Mouse (Mus musculus) hindbrain, embryonic 11.5 days (tissue): ENCODE results near the gene Slc5a11. TPM values are rescaled to one million over a fixed set of nuclear protein-coding genes. Genes with fewer than 3 reads are reported as not detected.

ENCODE experiments used
- ATAC-seq: fragments of 200-750 bp; cut with Nextera tagmentation; 2 replicates; pipeline ENCODE4 v1.8.0; 2017; ENCODE audit warnings: mild to moderate bottlenecking, moderate TSS enrichment, moderate library complexity; ENCODE audit not compliant: low FRiP score
- DNase-seq: peaks from one replicate; pipeline ENCODE4 v3.0.0-alpha.2; 2015; ENCODE audit warnings: low spot score
- H3K27ac ChIP-seq: fragments of 300-500 bp; sonication (generic); 2 replicates; pipeline ENCODE4 v1.5.1; 2014; ENCODE audit warnings: mild to moderate bottlenecking, low read depth, low read length
- H3K27me3 ChIP-seq: fragments of 300-500 bp; sonication (generic); 2 replicates; pipeline ENCODE4 v1.6.1; 2014; ENCODE audit warnings: mild to moderate bottlenecking, low read length, moderate library complexity, mixed read lengths; ENCODE audit not compliant: control insufficient read depth, insufficient read depth
- H3K36me3 ChIP-seq: fragments of 300-500 bp; sonication (generic); 2 replicates; pipeline ENCODE4 v1.6.1; 2014; ENCODE audit warnings: mild to moderate bottlenecking, low read length, moderate library complexity, mixed read lengths; ENCODE audit not compliant: control insufficient read depth, insufficient read depth
- H3K4me1 ChIP-seq: fragments of 300-500 bp; sonication (generic); replicated peaks from 2 replicates; pipeline ENCODE4 v1.6.1; 2014; ENCODE audit warnings: low read length, mixed read lengths; ENCODE audit not compliant: control insufficient read depth, insufficient read depth
- H3K4me2 ChIP-seq: fragments of 300-500 bp; sonication (generic); replicated peaks from 2 replicates; pipeline ENCODE4 v1.6.1; 2014; ENCODE audit warnings: mild to moderate bottlenecking, low read depth, low read length
- H3K4me3 ChIP-seq: fragments of 300-500 bp; sonication (generic); 2 replicates; pipeline ENCODE4 v1.5.1; 2014; ENCODE audit warnings: low read depth, low read length
- H3K9ac ChIP-seq: fragments of 300-500 bp; sonication (generic); 2 replicates; pipeline ENCODE4 v1.6.1; 2014; ENCODE audit warnings: low read depth, low read length
- H3K9me3 ChIP-seq: fragments of 300-500 bp; sonication (generic); 2 replicates; pipeline ENCODE4 v1.6.1; 2016; ENCODE audit warnings: low read length; ENCODE audit not compliant: control insufficient read depth
- WGBS: fragments of 180-500 bp; shearing (Covaris S2); extraction: QIAGEN DNeasy Blood & Tissue Kit; methylation state at CpG from one replicate; pipeline ENCODE4 v1.1.7; 2014; 5-methylcytosine and 5-hydroxymethylcytosine counted together
- polyA plus RNA-seq: library from polyadenylated mRNA; unstranded; fragments of >200 nt; fragmentation: Nextera tagmentation; extraction: Ambion mirVana; gene quantifications from 2 replicates; pipeline ENCODE4 v1.2.1, GENCODE M21; 2014

The Slc5a11 gene
- polyA plus RNA-seq, 1 experiment from 2014 or later = 0.43 TPM

- no peak overlapping the region; the same call in 1 of the 2 replicates for H3K27ac ChIP-seq
- H3K36me3 ChIP-seq = no peaks in the 10 kb centered on the region
- 23% methylated on average over 6 of the region's 6 CpGs for WGBS
- DNase-seq = peak; percentile 36
- H3K9ac ChIP-seq = no peak overlapping the region
- no peak overlapping the region for H3K4me3 ChIP-seq
- H3K4me1 ChIP-seq = no peaks in the 10 kb centered on the region; the same call in none of the 2 replicates
- H3K27me3 ChIP-seq = no peaks in the 10 kb centered on the region
- 0 out of 2 replicates have a peak, but pooled peaks have one; percentile 30 for ATAC-seq
- no peak overlapping the region for H3K4me2 ChIP-seq
- H3K9me3 ChIP-seq = no peaks in the 10 kb centered on the region
These were observed 4.0 kb downstream of the Slc5a11 start for GRCm38 (mm10) chr7:123218620-123219019.

- Histone ChIP-seq H3K4me2 (no peak overlapping the region), H3K27ac (no peak overlapping the region), H3K9ac (no peak overlapping the region), H3K36me3 (no peaks in the 10 kb centered on the region), H3K27me3 (no peaks in the 10 kb centered on the region), H3K4me3 (no peak overlapping the region), H3K4me1 (no peaks in the 10 kb centered on the region), H3K9me3 (no peaks in the 10 kb centered on the region)
- ATAC-seq (no peak), DNase-seq (no peak)
- 74% methylated on average over 13 of the region's 13 CpGs for WGBS
These were observed 5.4 kb downstream of the Slc5a11 start for GRCm38 (mm10) chr7:123219781-123220632.

GRCm38 (mm10) chr7:123220633-123220942 is 6.0 kb downstream of the Slc5a11 start:
- Histone ChIP-seq H3K36me3 (no peaks in the 10 kb centered on the region), H3K4me3 (no peak overlapping the region), H3K9me3 (no peaks in the 10 kb centered on the region), H3K4me1 (no peaks in the 10 kb centered on the region), H3K27ac (no peak overlapping the region), H3K9ac (no peak overlapping the region), H3K4me2 (no peak overlapping the region), H3K27me3 (no peaks in the 10 kb centered on the region)
- ATAC-seq = no peak
- DNase-seq = no peak
- 65% methylated on average over 2 of the region's 2 CpGs for whole genome bisulfite sequencing

GRCm38 (mm10) chr7:123224076-123224475 is 9.5 kb downstream of the Slc5a11 start:
- ATAC-seq (no peak), DNase-seq (no peak)
- Histone ChIP-seq H3K4me1 (no peaks in the 10 kb centered on the region), H3K4me3 (no peak overlapping the region), H3K9ac (no peak overlapping the region), H3K9me3 (no peaks in the 10 kb centered on the region), H3K27ac (no peak overlapping the region), H3K36me3 (no peaks in the 10 kb centered on the region), H3K4me2 (no peak overlapping the region), H3K27me3 (no peaks in the 10 kb centered on the region)
- WGBS = 71% methylated on average over 9 of the region's 9 CpGs

- Histone ChIP-seq H3K9me3 (no peaks in the 10 kb centered on the region), H3K4me2 (no peak overlapping the region), H3K9ac (no peak overlapping the region), H3K27ac (no peak overlapping the region), H3K4me1 (no peaks in the 10 kb centered on the region), H3K27me3 (no peaks in the 10 kb centered on the region), H3K4me3 (no peak overlapping the region), H3K36me3 (no peaks in the 10 kb centered on the region)
- no peak for DNase-seq
- ATAC-seq = no peak
- 87% methylated on average over 4 of the region's 4 CpGs for WGBS
These were observed 10.6 kb downstream of the Slc5a11 start for GRCm38 (mm10) chr7:123225159-123225558.

- H3K4me2 ChIP-seq = no peak overlapping the region
- no peaks in the 10 kb centered on the region for H3K9me3 ChIP-seq
- no peaks in the 10 kb centered on the region for H3K36me3 ChIP-seq
- H3K27ac ChIP-seq = no peak overlapping the region
- no peak overlapping the region for H3K4me3 ChIP-seq
- ATAC-seq = no peak
- no peaks in the 10 kb centered on the region for H3K27me3 ChIP-seq
- H3K9ac ChIP-seq = no peak overlapping the region
- WGBS = 29% methylated on average over 4 of the region's 4 CpGs
- peak; percentile 51 for DNase-seq
- H3K4me1 ChIP-seq = no peaks in the 10 kb centered on the region
These were observed 20.9 kb downstream of the Slc5a11 start for GRCm38 (mm10) chr7:123235449-123235848.

- DNase-seq (peak; percentile 32), ATAC-seq (no peak)
- Histone ChIP-seq H3K9me3 (no peaks in the 10 kb centered on the region), H3K4me2 (no peak overlapping the region), H3K36me3 (no peaks in the 10 kb centered on the region), H3K27ac (no peak overlapping the region), H3K4me1 (no peaks in the 10 kb centered on the region), H3K9ac (no peak overlapping the region), H3K27me3 (no peaks in the 10 kb centered on the region), H3K4me3 (no peak overlapping the region)
- WGBS = 75% methylated on average over 4 of the region's 4 CpGs
These were observed 24.0 kb downstream of the Slc5a11 start for GRCm38 (mm10) chr7:123238621-123239020.

GRCm38 (mm10) chr7:123240064-123240463 is 25.5 kb downstream of the Slc5a11 start:
- no peak overlapping the region for H3K4me2 ChIP-seq
- WGBS = 78% methylated on average over 6 of the region's 6 CpGs
- no peak overlapping the region for H3K9ac ChIP-seq
- no peak overlapping the region for H3K27ac ChIP-seq
- no peaks in the 10 kb centered on the region for H3K9me3 ChIP-seq
- H3K36me3 ChIP-seq = no peaks in the 10 kb centered on the region
- ATAC-seq = no peak
- H3K27me3 ChIP-seq = no peaks in the 10 kb centered on the region
- no peak for DNase-seq
- no peaks in the 10 kb centered on the region for H3K4me1 ChIP-seq
- H3K4me3 ChIP-seq = no peak overlapping the region

- no peak for DNase-seq
- H3K4me1 ChIP-seq = no peaks in the 10 kb centered on the region
- 92% methylated on average over 7 of the region's 7 CpGs for WGBS
These were observed 27.7 kb downstream of the Slc5a11 start for GRCm38 (mm10) chr7:123242241-123242640.

More at GRCm38 (mm10) chr7:123242241-123242640, 27.7 kb downstream of the Slc5a11 start:
- Histone ChIP-seq H3K4me3 (no peak overlapping the region), H3K27ac (no peak overlapping the region), H3K36me3 (no peaks in the 10 kb centered on the region), H3K4me2 (no peak overlapping the region), H3K9ac (no peak overlapping the region), H3K27me3 (no peaks in the 10 kb centered on the region), H3K9me3 (no peaks in the 10 kb centered on the region)
- no peak for ATAC-seq
